Mouse (Mus musculus): ENCODE data around the gene Gabarap. TPM values are rescaled to one million over a fixed set of nuclear protein-coding genes. Genes with fewer than 3 reads are reported as not detected.
"Not testable (repeated sequence)": the region's sequence is repeated elsewhere in the genome, so short reads cannot be mapped to it uniquely, and the experiment has no call there.

The Gabarap gene
- total and polyA plus RNA-seq, 2 experiments from 2014 or later = 209 to 548 TPM

- no peaks in the 10 kb centered on the region for H3K9me3 ChIP-seq (ENCODE audit: low read length)
- peak overlapping the region; percentile 57 for H3K4me2 ChIP-seq (ENCODE audit: low read depth, low read length)
- H3K9ac ChIP-seq (replicated peaks; ENCODE audit: low read length) = 0 out of 2 replicates have a peak overlapping the region, but pooled peaks have one; percentile 9
- ATAC-seq (peak; percentile 69), DNase-seq (ENCODE audit: low spot score) (peak; percentile 88)
- WGBS = under 1% methylated on average over 14 of the region's 14 CpGs
- no peaks in the 10 kb centered on the region for H3K36me3 ChIP-seq (ENCODE audit: insufficient read depth, low read length)
- H3K4me1 ChIP-seq (ENCODE audit: insufficient read depth, low read length) = no peaks in the 10 kb centered on the region
- peak; percentile 89 for TF ChIP-seq CTCF (IDR thresholded peaks at IDR 0.05; ENCODE audit: low read depth)
- peaks cover 9% of the 10 kb centered on the region; the same call in 1 of the 2 replicates for H3K27me3 ChIP-seq (ENCODE audit: insufficient read depth, low read length)
- H3K27ac ChIP-seq = 0 out of 2 replicates have a peak overlapping the region, but pooled peaks have one; percentile 11
- H3K4me3 ChIP-seq (ENCODE audit: low read length) = peak overlapping the region; percentile 42
These were observed 42.2 kb upstream of the Gabarap start for GRCm38 (mm10) chr11:69948763-69949150.

DNA sequence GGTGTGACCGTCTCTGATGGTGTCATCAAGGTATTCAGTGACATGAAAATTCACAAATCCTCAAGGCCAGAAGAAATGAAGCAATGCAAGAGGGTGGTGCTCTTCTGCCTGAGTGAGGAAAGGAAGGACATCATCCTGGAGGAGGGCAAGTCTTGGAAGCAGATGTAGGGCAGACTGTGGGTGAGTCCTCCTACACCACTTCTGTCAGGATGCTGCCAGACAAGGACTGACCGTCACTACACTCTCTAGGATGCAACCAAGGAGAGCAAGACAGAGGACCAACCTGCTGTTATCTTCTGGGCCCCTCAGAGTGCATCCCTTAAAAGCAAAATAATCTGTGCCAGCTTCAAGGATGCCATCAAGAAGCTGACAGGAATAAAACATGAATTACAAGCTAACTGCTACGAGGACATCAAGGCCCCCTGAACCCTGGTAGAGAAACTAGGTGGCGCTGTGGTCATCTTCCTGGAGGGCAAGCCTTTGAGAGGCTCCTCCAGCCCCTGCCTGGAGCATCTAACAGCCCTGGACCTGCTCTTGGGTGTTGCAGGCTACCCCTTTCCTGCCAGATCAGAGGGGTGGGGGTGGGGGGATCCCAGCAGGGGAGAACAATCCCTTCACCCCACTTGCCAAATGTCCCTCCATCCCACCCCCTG is 40.0 kb upstream of the Gabarap start:
- Histone ChIP-seq H3K9ac (replicated peaks; ENCODE audit: low read length) (no peak overlapping the region), H3K4me1 (ENCODE audit: insufficient read depth, low read length) (no peaks in the 10 kb centered on the region), H3K4me2 (ENCODE audit: low read depth, low read length) (no peak overlapping the region), H3K4me3 (ENCODE audit: low read length) (no peak overlapping the region), H3K36me3 (ENCODE audit: insufficient read depth, low read length) (no peaks in the 10 kb centered on the region), H3K27me3 (ENCODE audit: insufficient read depth, low read length) (peaks cover 9% of the 10 kb centered on the region; the same call in 1 of the 2 replicates), H3K9me3 (ENCODE audit: low read length) (no peaks in the 10 kb centered on the region), H3K27ac (no peak overlapping the region)
- peak; percentile 15; the same call in 1 of the 2 replicates for TF ChIP-seq CTCF (IDR thresholded peaks at IDR 0.05; ENCODE audit: low read depth)
- WGBS = 44% methylated on average over 4 of the region's 4 CpGs
- ATAC-seq (no peak), DNase-seq (ENCODE audit: low spot score) (no peak)

DNA sequence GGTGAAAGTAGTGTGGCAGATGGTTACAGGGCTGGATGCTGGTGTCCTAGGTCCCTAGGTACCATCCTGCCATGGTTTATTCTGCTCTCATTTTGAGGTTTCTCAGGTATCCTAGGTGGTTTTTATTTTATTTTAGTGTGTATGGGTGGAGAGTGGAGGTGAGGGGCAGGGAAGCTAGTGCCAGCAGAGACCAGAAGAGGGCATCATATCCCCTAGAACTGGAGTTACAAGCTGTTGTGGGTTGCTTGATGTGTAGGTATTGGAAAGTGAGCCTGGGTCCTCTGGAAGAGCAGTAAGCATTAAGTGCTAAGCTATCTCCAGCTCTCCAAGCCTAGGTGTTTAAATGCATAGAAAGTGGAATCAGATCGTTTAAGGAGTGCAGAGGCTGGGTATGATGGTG is 38.7 kb upstream of the Gabarap start:
- peaks cover 9% of the 10 kb centered on the region; the same call in 1 of the 2 replicates for H3K27me3 ChIP-seq (ENCODE audit: insufficient read depth, low read length)
- ATAC-seq (no peak), DNase-seq (ENCODE audit: low spot score) (no peak)
- H3K9ac ChIP-seq (replicated peaks; ENCODE audit: low read length) = no peak overlapping the region
- no peak overlapping the region for H3K4me3 ChIP-seq (ENCODE audit: low read length)
- TF ChIP-seq CTCF (IDR thresholded peaks at IDR 0.05; ENCODE audit: low read depth) = peak; percentile 18; the same call in 1 of the 2 replicates
- no peaks in the 10 kb centered on the region for H3K9me3 ChIP-seq (ENCODE audit: low read length)
- WGBS = 37% methylated on average over 1 of the region's 1 CpGs
- no peaks in the 10 kb centered on the region for H3K4me1 ChIP-seq (ENCODE audit: insufficient read depth, low read length)
- H3K36me3 ChIP-seq (ENCODE audit: insufficient read depth, low read length) = no peaks in the 10 kb centered on the region
- no peak overlapping the region for H3K27ac ChIP-seq
- H3K4me2 ChIP-seq (ENCODE audit: low read depth, low read length) = no peak overlapping the region

DNA sequence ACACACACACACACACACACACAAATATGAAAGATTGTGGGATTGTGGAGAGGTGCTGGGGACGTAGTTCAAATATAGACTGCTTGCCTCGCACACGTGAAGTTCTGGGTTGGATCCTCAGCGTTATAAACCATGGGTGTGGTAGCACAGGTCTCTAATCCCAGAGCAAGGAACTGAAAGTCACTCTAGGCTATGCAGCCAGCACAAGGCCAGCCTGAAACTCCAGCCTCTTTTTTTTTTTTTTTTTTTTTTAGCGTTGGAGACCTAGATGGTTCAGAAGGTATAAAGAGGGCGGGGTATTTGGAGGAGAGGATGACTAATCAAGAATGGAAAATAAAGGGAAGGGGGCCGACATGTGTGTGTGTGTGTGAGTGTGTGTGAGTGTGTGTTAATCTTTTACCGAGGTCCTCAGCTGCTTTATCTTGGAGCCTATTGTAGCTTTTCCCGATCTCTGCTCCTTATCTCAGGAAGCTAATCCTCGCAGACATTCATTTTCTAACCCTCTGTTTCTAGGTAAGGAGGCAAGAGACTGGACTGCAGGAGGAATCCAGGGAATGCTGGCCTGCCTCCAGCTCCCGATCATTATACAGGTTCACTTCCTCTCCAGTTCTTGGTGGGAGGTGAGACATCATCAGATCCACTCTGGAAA is 37.6 kb upstream of the Gabarap start:
- Histone ChIP-seq H3K27ac (no peak overlapping the region), H3K4me3 (ENCODE audit: low read length) (no peak overlapping the region), H3K9me3 (ENCODE audit: low read length) (no peaks in the 10 kb centered on the region), H3K4me1 (ENCODE audit: insufficient read depth, low read length) (no peaks in the 10 kb centered on the region), H3K36me3 (ENCODE audit: insufficient read depth, low read length) (no peaks in the 10 kb centered on the region), H3K9ac (replicated peaks; ENCODE audit: low read length) (no peak overlapping the region), H3K27me3 (ENCODE audit: insufficient read depth, low read length) (peaks cover 4% of the 10 kb centered on the region; the same call in 1 of the 2 replicates), H3K4me2 (ENCODE audit: low read depth, low read length) (no peak overlapping the region)
- ATAC-seq (no peak), DNase-seq (ENCODE audit: low spot score) (no peak)
- 66% methylated on average over 11 of the region's 11 CpGs for WGBS
- no peak for TF ChIP-seq CTCF (IDR thresholded peaks at IDR 0.05; ENCODE audit: low read depth)

DNA sequence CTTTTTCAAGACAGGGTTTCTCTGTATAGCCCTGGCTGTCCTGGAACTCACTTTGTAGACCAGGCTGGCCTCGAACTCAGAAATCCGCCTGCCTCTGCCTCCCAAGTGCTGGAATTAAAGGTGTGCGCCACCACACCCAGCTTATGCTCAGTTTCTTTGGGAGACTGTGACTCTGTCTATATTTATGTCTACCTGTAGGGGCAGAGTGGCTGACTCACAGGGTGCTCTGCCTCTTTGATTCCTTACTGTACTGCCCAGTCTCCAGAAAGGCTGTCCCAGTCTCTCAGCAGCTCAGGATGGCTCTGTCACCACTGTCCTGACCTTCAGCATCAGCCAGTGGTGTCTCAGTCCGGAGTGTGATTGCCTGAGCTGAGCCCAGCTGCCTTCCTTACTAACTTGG is 35.3 kb upstream of the Gabarap start:
- H3K9me3 ChIP-seq (ENCODE audit: low read length); H3K36me3 ChIP-seq (ENCODE audit: insufficient read depth, low read length); H3K9ac ChIP-seq (replicated peaks; ENCODE audit: low read length); DNase-seq (ENCODE audit: low spot score); ATAC-seq; H3K27me3 ChIP-seq (ENCODE audit: insufficient read depth, low read length); H3K4me2 ChIP-seq (ENCODE audit: low read depth, low read length); H3K27ac ChIP-seq; H3K4me3 ChIP-seq (ENCODE audit: low read length); H3K4me1 ChIP-seq (ENCODE audit: insufficient read depth, low read length): not testable (repeated sequence)
- 74% methylated on average over 4 of the region's 4 CpGs for WGBS

DNA sequence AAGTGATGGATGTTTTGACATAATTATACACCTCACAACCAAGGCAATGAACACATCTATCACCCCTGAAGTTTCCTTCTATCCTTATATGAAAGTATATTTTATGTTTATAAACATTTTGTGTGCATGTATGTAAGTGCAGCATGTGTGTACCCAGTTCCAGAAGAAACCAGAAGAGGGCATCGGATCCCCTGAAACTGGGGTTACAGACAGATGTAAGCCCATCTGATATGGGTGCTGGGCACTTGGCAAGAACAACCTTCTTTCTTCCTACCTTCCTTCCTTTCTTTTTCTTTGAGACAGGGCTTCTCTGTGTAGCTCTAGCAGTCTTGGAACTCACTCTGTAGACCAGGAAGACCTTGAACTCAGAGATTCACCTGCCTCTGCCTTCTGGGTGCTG is 34.7 kb upstream of the Gabarap start:
- Histone ChIP-seq H3K4me3 (ENCODE audit: low read length) (no peak overlapping the region), H3K4me2 (ENCODE audit: low read depth, low read length) (no peak overlapping the region), H3K4me1 (ENCODE audit: insufficient read depth, low read length) (no peaks in the 10 kb centered on the region), H3K27ac (no peak overlapping the region), H3K9me3 (ENCODE audit: low read length) (no peaks in the 10 kb centered on the region), H3K36me3 (ENCODE audit: insufficient read depth, low read length) (no peaks in the 10 kb centered on the region), H3K9ac (replicated peaks; ENCODE audit: low read length) (no peak overlapping the region), H3K27me3 (ENCODE audit: insufficient read depth, low read length) (peaks cover 9% of the 10 kb centered on the region; the same call in 1 of the 2 replicates)
- no peak for DNase-seq (ENCODE audit: low spot score)
- ATAC-seq = no peak
- peak; percentile 7; the same call in 1 of the 2 replicates for TF ChIP-seq CTCF (IDR thresholded peaks at IDR 0.05; ENCODE audit: low read depth)
- WGBS = 90% methylated on average over 1 of the region's 1 CpGs

- Histone ChIP-seq H3K4me3 (ENCODE audit: low read length) (no peak overlapping the region), H3K36me3 (ENCODE audit: insufficient read depth, low read length) (no peaks in the 10 kb centered on the region), H3K27me3 (ENCODE audit: insufficient read depth, low read length) (peaks cover 32% of the 10 kb centered on the region), H3K4me1 (ENCODE audit: insufficient read depth, low read length) (no peaks in the 10 kb centered on the region), H3K4me2 (ENCODE audit: low read depth, low read length) (no peak overlapping the region), H3K9ac (replicated peaks; ENCODE audit: low read length) (no peak overlapping the region), H3K27ac (no peak overlapping the region), H3K9me3 (ENCODE audit: low read length) (no peaks in the 10 kb centered on the region)
- 28% methylated on average over 5 of the region's 5 CpGs for WGBS
- TF ChIP-seq CTCF (IDR thresholded peaks at IDR 0.05; ENCODE audit: low read depth) = peak; percentile 51
- DNase-seq (ENCODE audit: low spot score) = no peak
- ATAC-seq = no peak
These were observed 30.3 kb upstream of the Gabarap start for GRCm38 (mm10) chr11:69960616-69961015.

All from hindbrain, postnatal 0 days (tissue).